Mouse (Mus musculus) testis, postnatal 14 days (tissue): ENCODE results near the gene Vmn2r14.
"Not testable (repeated sequence)": the region's sequence is repeated elsewhere in the genome, so short reads cannot be mapped to it uniquely, and the experiment has no call there.

ENCODE experiments used
- DNase-seq: peaks from one replicate; pipeline ENCODE4 v3.0.0; 2021; ENCODE audit warnings: low spot score

Gene Vmn2r14

GRCm38 (mm10) chr5:109224608-109225007, at the start of gene Vmn2r14:
Vmn2r14 (minus strand) TSS chr5:109224708.
- DNase-seq = no peak

DNA sequence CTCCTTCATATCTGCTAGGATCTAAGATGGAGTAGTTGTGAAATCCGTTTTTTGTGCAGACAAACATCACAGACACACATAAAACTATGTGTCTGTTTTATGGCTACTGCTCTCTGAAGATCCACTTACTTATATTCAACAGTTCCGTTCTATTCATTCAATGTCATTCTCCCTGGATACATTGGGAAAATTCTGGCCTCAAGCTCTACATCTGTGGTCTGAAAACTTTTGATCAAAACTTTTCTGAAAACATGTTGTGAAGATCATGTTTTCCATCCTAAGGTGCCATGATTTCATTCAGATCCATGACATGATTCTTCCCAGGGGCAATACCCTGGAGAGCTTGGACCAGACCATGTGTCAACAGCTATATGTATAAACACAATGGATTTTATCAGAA, 32.4 kb downstream of the Vmn2r14 start, which contains the start of gene Vmn2r13:
Gene Vmn2r13, minus strand, starts transcription at position 101 of the 400 bp plus-strand sequence.
- not testable (repeated sequence) for DNase-seq

DNA sequence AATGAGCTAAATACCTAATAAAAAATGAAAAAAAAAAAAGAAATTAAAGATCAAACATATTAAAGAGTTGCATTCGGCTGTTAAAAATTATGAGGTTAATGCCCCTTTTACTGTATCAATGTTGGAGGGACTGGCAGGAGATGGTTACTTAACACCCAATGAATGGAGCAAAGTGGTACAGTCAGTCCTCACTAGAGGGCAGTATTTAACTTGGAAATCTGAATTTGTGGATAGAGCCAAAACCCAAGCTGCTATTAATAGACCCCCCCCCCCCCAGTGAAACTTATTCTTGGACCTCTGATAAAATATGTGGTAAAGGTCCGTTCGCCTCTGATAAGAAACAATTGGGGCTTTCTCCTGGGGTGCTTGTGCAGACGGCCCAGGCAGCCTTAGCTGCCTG, 57.7 kb downstream of the Vmn2r14 start:
- not testable (repeated sequence) for DNase-seq
